Mouse (Mus musculus): ENCODE measurements around the gene Hcfc1. TPM values are rescaled to one million over a fixed set of nuclear protein-coding genes. Genes with fewer than 3 reads are reported as not detected.

The Hcfc1 gene
- total RNA-seq, 2 experiments from 2014 or later: 74.7 to 75.1 TPM

GRCm38 (mm10) chrX:73969729-73970128 lies 3.6 kb upstream of the Hcfc1 start:
- no peak for TF ChIP-seq CTCF (IDR thresholded peaks at IDR 0.05)
- Histone ChIP-seq H3K27ac (no peak overlapping the region), H3K4me3 (no peak overlapping the region)
- intact Hi-C loops (cut with DNase I): loop anchor here (10.0 kb wide), 2 partner anchors 305 to 445 kb away; partner anchors contain the start of gene Rpl10
- DNase-seq (ENCODE audit: extremely low spot score in 1 of 2, low spot score in 2 of 2): no peak

DNA sequence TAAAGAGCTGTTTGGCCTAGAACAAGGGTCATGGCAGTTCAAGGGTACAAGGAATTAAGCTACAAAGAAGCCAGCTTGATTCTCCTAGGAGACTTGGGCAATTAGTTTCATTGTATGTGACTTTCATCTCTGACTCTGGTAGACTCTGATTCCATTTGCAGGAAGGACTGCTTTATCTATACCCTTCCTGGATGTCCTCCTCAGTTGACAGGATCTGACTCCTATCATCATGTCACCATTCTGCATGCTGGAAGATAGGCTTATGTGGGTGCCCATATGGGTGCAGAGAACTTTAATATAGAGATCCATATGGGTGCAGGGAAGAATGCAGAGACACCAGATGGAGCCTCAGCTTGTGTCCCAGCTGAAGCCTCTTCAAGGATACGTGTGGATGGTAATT lies 3.0 kb upstream of the Hcfc1 start:
- no peak for TF ChIP-seq CTCF (IDR thresholded peaks at IDR 0.05)
- Histone ChIP-seq H3K27ac (no peak overlapping the region), H3K4me3 (no peak overlapping the region)
- no peak for DNase-seq (ENCODE audit: extremely low spot score in 1 of 2, low spot score in 2 of 2)
- intact Hi-C loops (cut with DNase I): loop anchor here (10.0 kb wide), 2 partner anchors 306 to 446 kb away; partner anchors contain the start of gene Rpl10

DNA sequence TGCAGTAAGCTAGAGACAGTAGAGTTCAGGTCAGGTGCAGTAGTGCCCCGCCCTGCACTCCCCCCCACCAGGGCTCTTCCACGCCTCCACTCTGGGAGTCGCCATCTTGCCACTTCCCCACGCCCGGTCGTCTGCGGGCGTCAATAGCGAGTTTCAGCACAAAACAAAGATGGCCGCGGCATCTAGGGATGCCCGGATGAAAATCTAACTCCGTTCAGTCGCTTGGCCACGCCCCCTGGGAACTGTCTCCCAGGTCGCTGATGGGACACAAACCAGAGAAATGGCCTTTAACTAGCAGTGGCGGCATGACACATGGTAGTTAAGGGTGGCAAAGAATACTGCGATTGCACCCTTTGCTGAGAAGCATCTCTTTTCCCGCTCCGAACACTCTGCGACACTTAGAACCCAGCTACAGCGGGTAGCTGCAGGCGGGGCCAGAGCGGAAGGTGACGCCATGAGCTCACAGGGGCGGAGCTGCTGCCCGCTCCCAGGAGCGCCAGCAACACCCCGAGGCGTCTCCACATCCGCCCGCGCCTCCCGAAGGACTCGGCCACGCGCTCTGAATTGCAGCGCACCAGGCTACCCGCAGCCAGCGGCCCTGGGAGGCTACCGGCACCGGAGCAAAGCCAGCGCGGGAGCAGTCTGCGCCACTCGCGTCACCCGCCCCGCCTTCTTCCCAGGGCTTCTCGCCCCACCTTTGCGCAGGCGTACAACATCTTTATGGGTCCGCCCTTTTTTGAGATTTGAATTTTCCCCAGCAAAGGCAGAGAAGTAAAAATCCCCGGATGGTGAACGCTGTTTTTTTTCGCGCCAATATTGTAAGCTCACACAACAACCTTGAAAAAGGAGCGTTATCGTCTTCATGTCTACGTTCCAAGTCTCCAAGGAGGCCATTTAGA lies 1.3 kb upstream of the Hcfc1 start:
- intact Hi-C loops (cut with DNase I): loop anchor here (1.0 to 10.0 kb wide), 6 partner anchors 32 to 447 kb away; partner anchors contain the start of genes Irak1 and Rpl10
- H3K4me3 ChIP-seq: peak overlapping the region; percentile 70
- peak overlapping the region; percentile 99 for H3K27ac ChIP-seq
- peak; percentile 82 to 86 for DNase-seq (ENCODE audit: extremely low spot score in 1 of 2, low spot score in 2 of 2)
- TF ChIP-seq CTCF (IDR thresholded peaks at IDR 0.05): no peak

DNA sequence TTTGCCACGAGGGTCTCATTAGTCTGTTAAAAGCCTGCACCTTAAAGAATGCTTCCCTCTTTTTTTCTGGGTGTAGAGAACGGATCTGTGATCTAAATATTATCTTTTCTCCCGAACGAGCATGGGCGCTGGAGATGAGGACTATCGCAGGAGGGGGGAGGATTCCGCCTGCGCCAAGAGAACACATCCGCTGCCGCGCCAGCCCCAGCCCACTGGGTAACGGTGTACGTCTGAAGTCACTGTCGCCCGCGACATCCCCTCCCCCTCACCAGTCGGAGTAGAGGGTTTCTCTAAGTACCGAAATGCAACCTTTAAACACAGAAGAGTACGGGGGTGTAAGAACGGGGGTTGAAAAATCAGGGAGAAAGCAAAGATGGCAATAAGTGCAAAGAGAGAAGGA lies 850 bp downstream of the Hcfc1 start:
- no peak for TF ChIP-seq CTCF (IDR thresholded peaks at IDR 0.05)
- Histone ChIP-seq H3K4me3 (peak overlapping the region; percentile 70), H3K27ac (peak overlapping the region; percentile 99)
- peak; percentile 70 to 73 for DNase-seq (ENCODE audit: extremely low spot score in 1 of 2, low spot score in 2 of 2)
- intact Hi-C loops (cut with DNase I): loop anchor here (10.0 kb wide), 2 partner anchors 309 to 449 kb away; partner anchors contain the start of gene Rpl10

DNA sequence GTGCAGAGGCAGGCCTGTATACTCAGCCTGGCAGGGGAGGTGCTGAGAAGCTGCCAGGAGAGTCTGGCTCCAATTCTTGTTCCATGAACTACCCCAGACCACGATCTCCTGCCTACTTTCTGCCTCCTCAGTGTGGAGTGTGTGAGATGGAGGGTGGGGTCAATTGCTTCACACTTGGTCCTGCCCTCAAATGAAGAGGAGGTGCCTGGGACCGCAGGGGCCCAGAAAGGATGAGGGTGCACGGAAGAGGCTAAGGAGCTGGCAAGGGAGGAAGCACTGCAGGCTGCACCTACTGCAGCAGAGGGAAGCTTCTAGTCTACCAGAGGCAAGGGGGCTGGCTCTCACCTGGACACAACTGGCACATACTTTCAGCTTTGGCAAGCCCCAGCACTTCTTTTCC lies 1.8 kb downstream of the Hcfc1 start:
- H3K27ac ChIP-seq: no peak overlapping the region
- intact Hi-C loops (cut with DNase I): loop anchor here (10.0 kb wide), 2 partner anchors 310 to 450 kb away; partner anchors contain the start of gene Rpl10
- no peak for DNase-seq (ENCODE audit: extremely low spot score in 1 of 2, low spot score in 2 of 2)
- no peak for TF ChIP-seq CTCF (IDR thresholded peaks at IDR 0.05)
- peak overlapping the region; percentile 41 for H3K4me3 ChIP-seq

- DNase-seq (ENCODE audit: extremely low spot score in 1 of 2, low spot score in 2 of 2): no peak
- TF ChIP-seq CTCF (IDR thresholded peaks at IDR 0.05): no peak
- Histone ChIP-seq H3K27ac (no peak overlapping the region), H3K4me3 (no peak overlapping the region)
- intact Hi-C loops (cut with DNase I): no loop called here
Observed at GRCm38 (mm10) chrX:73954988-73955387, 11.2 kb downstream of the Hcfc1 start.

DNA sequence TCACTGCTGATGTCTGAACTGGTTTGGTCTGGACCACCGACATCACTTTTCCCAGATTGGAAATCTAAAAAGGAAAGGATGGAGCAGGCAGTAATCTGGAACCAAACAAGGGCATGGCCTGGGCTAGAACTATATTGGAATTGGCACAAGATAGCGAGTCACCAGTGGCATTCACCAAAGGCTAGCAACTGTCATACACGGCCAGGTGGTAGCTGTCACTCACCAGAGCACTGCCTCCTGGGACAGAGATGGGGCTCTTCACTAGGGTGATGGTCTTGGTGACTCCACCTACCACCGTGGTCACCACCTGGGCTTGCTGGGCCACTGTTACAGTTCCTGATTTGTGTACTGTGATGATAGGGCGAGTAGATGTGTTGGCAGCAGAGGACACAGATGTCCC lies 13.6 kb downstream of the Hcfc1 start:
- Histone ChIP-seq H3K27ac (no peak overlapping the region), H3K4me3 (no peak overlapping the region)
- DNase-seq (ENCODE audit: extremely low spot score in 1 of 2, low spot score in 2 of 2): no peak
- intact Hi-C loops (cut with DNase I): no loop called here
- no peak for TF ChIP-seq CTCF (IDR thresholded peaks at IDR 0.05)

DNA sequence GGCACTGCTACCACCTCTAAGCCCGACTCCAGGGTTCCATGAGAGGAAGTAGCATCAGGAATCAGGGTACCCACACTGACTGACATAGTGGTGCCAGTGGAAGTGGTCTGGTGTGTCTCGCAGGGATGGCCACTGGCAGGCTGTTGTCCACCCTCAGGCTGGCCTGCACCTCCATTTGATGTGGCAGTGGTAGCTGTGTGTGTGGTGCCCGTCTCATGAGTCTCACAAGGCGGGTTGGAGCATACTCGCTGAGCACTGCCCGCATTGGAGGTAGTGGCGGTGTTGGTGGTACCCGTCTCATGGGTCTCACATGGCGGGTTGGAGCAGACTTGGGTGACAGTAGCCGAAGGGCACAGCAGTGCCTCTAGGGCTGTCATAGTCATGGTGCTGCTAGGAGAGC lies 16.8 kb downstream of the Hcfc1 start:
- H3K4me3 ChIP-seq: no peak overlapping the region
- no peak for DNase-seq (ENCODE audit: extremely low spot score in 1 of 2, low spot score in 2 of 2)
- intact Hi-C loops (cut with DNase I): loop anchor here (5.0 kb wide), 1 partner anchor 897 kb away; no protein-coding TSS in a partner anchor
- no peak overlapping the region for H3K27ac ChIP-seq
- no peak for TF ChIP-seq CTCF (IDR thresholded peaks at IDR 0.05)

DNA sequence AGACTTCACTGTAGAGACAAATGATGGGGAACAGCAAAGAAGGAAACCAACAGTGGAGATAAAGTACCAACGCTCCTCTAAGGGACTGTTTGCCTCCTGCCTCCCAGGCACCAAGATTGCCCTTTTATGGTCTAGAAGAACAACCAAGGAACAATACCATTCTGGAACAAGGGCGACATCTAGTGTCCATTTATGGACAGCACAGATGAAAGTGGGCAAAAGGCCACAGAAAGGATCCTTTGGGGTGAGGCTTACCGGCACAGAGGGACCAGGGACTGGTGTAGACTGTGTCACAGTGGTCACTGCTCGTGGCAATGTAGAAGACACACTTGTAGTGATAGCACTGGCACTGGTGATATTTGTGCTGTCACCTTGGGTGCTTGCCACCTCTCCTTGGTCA lies 17.5 kb downstream of the Hcfc1 start:
- H3K27ac ChIP-seq: no peak overlapping the region
- H3K4me3 ChIP-seq: no peak overlapping the region
- peak; percentile 75 for TF ChIP-seq CTCF (IDR thresholded peaks at IDR 0.05)
- intact Hi-C loops (cut with DNase I): loop anchor here (5.0 kb wide), 1 partner anchor 896 kb away; no protein-coding TSS in a partner anchor
- DNase-seq (ENCODE audit: extremely low spot score in 1 of 2, low spot score in 2 of 2): peak; percentile 20 to 37

GRCm38 (mm10) chrX:73946896-73947295 lies 19.3 kb downstream of the Hcfc1 start:
- no peak overlapping the region for H3K27ac ChIP-seq

DNA sequence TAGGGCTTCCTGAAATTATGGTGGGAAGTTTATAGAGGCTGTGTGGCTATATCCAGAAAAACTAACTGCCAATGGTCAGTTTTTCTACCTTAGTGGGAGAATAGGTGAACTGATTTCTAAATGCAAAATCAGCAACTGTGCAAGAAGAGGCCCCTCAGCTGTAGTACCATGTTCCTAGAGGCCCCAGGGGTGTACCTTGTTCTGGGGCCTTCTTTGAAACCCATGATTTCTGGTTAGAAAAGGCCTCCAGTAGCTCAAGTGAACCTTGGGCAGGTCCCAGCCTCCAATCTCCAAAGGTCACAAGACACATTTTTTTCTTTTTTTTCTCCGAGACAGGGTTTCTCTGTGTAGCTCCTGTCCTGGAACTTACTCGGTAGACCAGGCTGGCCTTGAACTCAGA lies 23.9 kb downstream of the Hcfc1 start:
- no peak overlapping the region for H3K4me3 ChIP-seq
- no peak for TF ChIP-seq CTCF (IDR thresholded peaks at IDR 0.05)
- intact Hi-C loops (cut with DNase I): no loop called here
- DNase-seq (ENCODE audit: extremely low spot score in 1 of 2, low spot score in 2 of 2): no peak
- no peak overlapping the region for H3K27ac ChIP-seq

More at GRCm38 (mm10) chrX:73946896-73947295, 19.3 kb downstream of the Hcfc1 start:
- H3K4me3 ChIP-seq: no peak overlapping the region
- no peak for TF ChIP-seq CTCF (IDR thresholded peaks at IDR 0.05)
- DNase-seq (ENCODE audit: extremely low spot score in 1 of 2, low spot score in 2 of 2): no peak
- intact Hi-C loops (cut with DNase I): loop anchor here (5.0 kb wide), 1 partner anchor 895 kb away; no protein-coding TSS in a partner anchor

DNA sequence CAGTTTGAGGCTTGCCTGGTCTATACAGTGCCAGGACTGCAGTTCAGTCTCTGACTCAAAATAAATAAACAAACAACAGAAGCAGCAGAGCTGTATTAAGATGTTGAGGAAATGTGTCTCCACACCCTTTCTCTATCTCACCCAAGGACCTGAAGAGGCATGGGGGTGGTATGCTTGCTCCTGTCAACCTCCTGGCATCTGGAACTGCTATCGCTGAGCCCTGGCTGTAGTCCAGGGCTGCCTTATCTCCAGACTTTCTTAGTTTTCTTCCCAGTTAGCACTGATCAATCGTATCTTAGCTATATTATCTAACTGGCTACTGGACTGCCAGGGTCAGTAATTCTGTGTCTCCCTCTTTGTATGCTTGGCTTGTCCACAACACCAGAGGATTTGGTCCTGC lies 24.3 kb downstream of the Hcfc1 start:
- H3K27ac ChIP-seq: no peak overlapping the region
- no peak for TF ChIP-seq CTCF (IDR thresholded peaks at IDR 0.05)
- no peak for DNase-seq (ENCODE audit: extremely low spot score in 1 of 2, low spot score in 2 of 2)
- H3K4me3 ChIP-seq: no peak overlapping the region
- intact Hi-C loops (cut with DNase I): no loop called here
